Mouse (Mus musculus): ENCODE data around the gene Eif2ak3.

Eif2ak3 gene

DNA sequence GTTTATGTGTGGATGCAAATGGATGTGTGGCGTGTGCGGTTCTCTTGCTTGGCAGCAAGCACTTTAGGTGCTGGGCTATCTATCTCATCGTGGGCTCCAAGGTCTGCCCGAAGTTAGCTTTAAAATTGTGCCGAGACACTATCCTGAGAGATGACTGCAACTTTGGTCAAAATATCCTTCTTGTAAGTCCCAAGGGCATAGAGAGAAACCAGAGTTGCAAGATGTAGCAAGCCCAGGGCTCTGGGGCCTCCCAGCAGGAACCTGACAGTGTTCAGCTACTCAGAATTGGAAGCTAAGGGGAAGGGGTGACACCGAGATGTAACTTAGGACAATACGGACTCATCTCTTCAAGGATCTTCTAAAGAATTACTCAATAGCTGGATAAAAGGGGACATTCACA is 65.3 kb downstream of the Eif2ak3 start:
- no peak for DNase-seq

DNA sequence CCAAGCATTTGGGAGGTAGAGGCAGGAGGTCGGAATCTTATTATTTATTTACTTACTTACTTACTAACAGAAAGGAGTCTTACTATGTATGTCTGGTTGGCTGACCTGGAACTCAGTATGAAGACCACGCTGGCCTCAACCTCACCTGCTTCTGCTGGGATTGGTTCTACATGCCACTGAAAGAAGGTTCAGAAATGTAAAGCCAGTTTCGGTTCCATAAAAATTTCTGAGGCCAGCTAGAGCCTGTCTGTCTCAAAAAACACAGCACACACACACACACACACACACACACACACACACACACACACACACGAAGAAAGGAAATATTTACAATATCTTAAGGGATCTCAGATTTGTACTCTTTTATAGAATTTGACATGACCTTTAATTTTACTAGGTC is 66.0 kb downstream of the Eif2ak3 start:
- no peak for DNase-seq

DNA sequence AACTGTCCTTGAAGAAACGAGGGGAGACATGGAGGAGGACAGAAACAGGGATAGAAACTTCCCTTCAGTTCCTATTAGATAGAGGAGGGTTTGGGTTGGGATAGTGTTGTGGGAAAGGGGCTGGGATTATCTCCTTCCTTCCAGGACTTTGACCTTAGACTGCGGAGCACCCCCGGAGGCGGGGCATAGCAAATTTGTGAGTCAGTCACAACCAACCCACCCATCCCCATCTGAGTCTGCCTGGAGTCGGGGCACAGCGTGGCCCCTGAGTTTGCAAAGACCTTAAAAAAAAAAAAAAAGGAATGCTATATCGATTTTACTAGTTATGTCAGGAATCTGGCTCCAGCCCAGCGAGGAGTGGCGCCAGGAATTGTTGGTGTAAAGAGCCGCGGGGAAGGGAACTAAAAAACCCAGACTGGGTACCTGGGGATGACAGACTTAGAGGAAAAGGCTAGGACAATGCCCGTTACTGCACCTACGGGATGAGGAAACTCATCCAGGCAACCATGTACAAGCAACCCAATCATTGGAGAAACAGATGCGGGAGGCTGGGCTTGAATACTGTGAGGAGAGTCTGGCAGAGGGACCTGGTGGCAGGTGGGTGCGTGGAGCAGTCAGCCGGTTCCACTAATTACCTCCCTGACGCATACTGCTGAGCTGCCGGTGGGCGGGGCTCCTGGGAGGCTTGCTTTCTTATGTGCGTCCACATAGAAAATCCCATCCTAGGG is 67.5 kb downstream of the Eif2ak3 start:
- peak; percentile 34 for DNase-seq

DNA sequence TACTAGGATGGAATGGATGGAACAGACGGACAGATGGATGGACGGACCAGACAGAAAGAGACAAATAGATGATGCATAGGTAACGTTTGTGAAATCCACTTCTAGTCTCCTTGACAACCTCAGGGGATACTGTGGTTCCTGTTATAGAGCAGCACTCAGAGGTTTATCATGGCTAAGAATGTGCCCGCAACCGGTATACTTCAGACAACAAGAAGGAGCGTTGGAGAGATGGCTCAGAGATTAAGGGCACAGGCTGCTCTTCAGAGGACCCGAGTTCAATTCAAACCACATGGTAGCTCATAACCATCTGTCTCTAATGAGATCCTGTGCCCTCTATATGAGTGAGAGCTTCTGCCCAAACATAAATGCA is 68.1 kb downstream of the Eif2ak3 start:
- DNase-seq, result no peak

DNA sequence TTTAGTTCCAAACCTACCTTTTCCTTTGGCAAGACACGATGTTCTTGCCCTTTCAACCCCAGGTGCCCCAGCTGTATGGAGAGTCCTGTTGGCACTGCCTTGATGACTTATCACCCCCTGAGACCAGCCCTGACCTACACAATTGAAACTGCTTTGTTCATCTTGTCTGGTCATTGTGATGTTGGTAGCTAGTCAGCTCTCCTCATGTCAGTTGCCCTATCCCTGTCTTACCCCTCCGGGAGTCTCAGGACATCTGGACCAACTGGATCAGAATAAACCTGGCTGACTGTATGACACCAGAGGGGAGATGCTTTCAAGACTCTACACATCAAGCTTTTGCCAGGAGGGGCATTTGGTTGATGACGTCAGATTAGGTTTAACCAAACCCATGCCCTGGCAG is 74.5 kb downstream of the Eif2ak3 start, which contains the start of gene Tex37:
Gene Tex37, minus strand, starts transcription at position 101 of the 400 bp plus-strand sequence.
- DNase-seq, result no peak

DNA sequence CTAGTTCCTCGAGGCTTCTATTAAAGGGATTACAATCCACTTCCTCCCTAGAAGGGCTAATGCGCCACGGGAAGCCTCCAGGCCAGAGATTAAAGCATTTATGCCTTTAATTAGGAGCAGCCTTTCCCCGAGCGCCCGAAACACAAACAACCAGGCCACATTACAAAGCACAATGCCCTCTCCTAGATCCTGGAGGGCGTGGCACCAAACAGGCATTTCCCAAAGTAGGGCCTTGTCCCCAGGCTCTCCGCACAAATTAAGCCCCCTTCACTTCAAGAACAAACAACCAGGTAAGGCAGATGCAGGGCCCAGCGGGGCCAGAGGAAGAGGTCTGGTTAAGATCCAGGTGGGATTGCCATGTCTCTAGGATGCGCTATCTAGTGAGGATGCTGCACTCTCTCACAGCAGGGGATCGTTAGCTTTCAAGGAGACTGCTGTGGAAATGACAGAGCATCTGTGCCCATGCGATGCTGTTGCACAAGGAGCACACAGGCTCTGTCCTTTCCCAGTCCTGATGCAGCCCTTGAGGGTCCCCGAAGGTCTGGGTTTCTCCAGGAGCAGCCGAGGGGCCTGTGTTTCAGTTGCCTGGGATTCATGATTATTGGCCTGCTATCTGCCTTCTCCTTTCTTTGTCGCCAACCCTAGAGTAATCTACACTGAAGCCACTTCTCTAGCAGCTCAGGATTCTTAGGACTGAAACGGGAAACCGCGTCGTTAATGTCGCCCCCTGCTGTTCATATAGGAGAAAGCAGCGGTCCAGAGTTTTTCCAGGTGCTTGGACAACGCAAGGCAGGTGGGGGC is 77.2 kb downstream of the Eif2ak3 start:
- DNase-seq, result peak; percentile 75

DNA sequence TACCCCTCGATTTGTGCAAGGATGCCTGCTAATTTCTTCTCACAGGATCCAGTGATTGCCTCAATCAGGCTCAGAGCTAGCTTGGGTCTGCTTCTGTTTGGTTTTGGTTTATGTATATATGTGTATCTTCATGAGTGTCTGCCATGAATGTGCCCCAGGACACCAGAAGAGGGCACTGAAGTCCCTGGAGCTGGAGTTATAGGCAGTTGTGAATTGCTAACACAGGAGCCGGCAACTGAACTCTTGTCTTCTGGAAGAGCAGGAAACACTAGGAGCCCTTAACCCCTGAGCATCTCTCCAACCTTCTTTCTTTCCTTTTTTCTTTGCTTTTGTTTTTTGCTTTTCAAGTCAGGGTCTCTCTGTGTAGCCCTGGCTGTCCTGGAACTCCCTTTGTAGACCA is 87.5 kb downstream of the Eif2ak3 start:
- DNase-seq, result no peak

DNA sequence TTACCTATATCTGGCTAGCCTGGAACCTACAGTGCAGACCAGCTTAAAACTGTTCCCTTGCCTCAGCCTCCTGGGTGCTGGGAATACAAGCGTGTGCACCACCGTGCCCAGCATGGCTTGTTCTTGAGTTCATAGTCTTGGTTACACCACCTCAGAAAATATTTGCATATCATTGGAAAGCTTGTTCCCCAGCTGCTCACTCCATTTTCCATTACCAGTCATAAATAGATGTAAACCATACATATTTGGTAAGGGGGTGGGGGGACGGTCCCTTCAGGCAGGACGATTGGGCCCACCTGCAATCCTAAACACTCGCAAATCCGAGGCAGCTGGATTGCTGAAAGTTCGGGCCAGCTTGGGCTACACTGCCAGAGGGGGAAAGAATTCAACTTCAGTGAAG is 109.0 kb downstream of the Eif2ak3 start:
- no peak for DNase-seq

DNA sequence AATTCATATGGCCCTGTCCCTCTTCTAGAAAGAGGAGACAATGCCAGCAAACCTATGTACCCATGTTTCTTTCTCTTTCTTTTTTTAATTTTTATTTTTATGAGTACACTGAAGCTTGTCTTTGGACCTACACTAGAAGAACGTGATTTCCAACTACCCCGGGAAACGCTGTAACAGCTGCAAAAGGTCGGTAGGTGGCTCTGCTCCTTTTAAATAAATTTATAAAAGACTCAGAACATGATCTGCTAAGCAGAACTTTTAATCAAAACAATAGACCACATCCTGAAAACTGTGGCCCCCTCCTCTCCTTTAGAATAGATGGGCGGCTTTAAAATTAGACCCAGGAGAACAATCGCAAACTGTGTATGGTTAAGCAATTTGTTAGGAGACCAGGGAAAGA is 109.7 kb downstream of the Eif2ak3 start:
- peak; percentile 56 for DNase-seq

All from embryo, embryonic 11 days (tissue).